Mouse (Mus musculus) hindbrain, embryonic 14.5 days (tissue): ENCODE results near the gene Gm28551. TPM values are rescaled to one million over a fixed set of nuclear protein-coding genes. Genes with fewer than 3 reads are reported as not detected.
"Not testable (repeated sequence)": the region's sequence is repeated elsewhere in the genome, so short reads cannot be mapped to it uniquely, and the experiment has no call there.

Source experiments
- ATAC-seq: fragments of 200-750 bp; cut with Nextera tagmentation; 2 replicates; pipeline ENCODE4 v1.8.0; 2017; ENCODE audit warnings: moderate number of reproducible peaks, mild to moderate bottlenecking, moderate TSS enrichment, moderate library complexity; ENCODE audit not compliant: low FRiP score
- DNase-seq: peaks from one replicate; pipeline ENCODE4 v3.0.0-alpha.2; 2015; ENCODE audit warnings: low spot score
- H3K27ac ChIP-seq: fragments of 300-500 bp; sonication (generic); 2 replicates; pipeline ENCODE4 v1.5.1; 2014; ENCODE audit warnings: mild to moderate bottlenecking, moderate library complexity
- H3K27me3 ChIP-seq: fragments of 300-500 bp; sonication (generic); 2 replicates; pipeline ENCODE4 v1.6.1; 2014; ENCODE audit warnings: mild to moderate bottlenecking, low read length, mixed read lengths; ENCODE audit not compliant: control insufficient read depth, insufficient read depth
- H3K36me3 ChIP-seq: fragments of 300-500 bp; sonication (generic); replicated peaks from 2 replicates; pipeline ENCODE4 v1.6.1; 2014; ENCODE audit not compliant: control insufficient read depth, insufficient read depth
- H3K4me1 ChIP-seq: fragments of 300-500 bp; sonication (generic); replicated peaks from 2 replicates; pipeline ENCODE4 v1.6.1; 2014; ENCODE audit warnings: antibody characterized with exemption, low read length, mixed read lengths; ENCODE audit not compliant: control insufficient read depth, insufficient read depth
- H3K4me2 ChIP-seq: fragments of 300-500 bp; sonication (generic); replicated peaks from 2 replicates; pipeline ENCODE4 v1.6.1; 2014; ENCODE audit warnings: mild to moderate bottlenecking, moderate library complexity
- H3K4me3 ChIP-seq: fragments of 300-500 bp; sonication (generic); replicated peaks from 2 replicates; pipeline ENCODE4 v1.5.1; 2014; ENCODE audit warnings: mild to moderate bottlenecking, low read length
- H3K9ac ChIP-seq: fragments of 300-500 bp; sonication (generic); 2 replicates; pipeline ENCODE4 v1.6.1; 2014
- H3K9me3 ChIP-seq: fragments of 300-500 bp; sonication (generic); 2 replicates; pipeline ENCODE4 v1.6.1; 2016; ENCODE audit warnings: low read length; ENCODE audit not compliant: control insufficient read depth
- WGBS: fragments of 180-500 bp; shearing (Covaris S2); extraction: QIAGEN DNeasy Blood & Tissue Kit; methylation state at CpG from one replicate; pipeline ENCODE4 v1.1.7; 2014; 5-methylcytosine and 5-hydroxymethylcytosine counted together
- polyA plus RNA-seq: library from polyadenylated mRNA; unstranded; fragments of >200 nt; fragmentation: Nextera tagmentation; extraction: Ambion mirVana; gene quantifications from 2 replicates; pipeline ENCODE4 v1.2.1, GENCODE M21; 2014

The Gm28551 gene
- 2.7 and 2.9 TPM in 2 replicates for polyA plus RNA-seq

DNA sequence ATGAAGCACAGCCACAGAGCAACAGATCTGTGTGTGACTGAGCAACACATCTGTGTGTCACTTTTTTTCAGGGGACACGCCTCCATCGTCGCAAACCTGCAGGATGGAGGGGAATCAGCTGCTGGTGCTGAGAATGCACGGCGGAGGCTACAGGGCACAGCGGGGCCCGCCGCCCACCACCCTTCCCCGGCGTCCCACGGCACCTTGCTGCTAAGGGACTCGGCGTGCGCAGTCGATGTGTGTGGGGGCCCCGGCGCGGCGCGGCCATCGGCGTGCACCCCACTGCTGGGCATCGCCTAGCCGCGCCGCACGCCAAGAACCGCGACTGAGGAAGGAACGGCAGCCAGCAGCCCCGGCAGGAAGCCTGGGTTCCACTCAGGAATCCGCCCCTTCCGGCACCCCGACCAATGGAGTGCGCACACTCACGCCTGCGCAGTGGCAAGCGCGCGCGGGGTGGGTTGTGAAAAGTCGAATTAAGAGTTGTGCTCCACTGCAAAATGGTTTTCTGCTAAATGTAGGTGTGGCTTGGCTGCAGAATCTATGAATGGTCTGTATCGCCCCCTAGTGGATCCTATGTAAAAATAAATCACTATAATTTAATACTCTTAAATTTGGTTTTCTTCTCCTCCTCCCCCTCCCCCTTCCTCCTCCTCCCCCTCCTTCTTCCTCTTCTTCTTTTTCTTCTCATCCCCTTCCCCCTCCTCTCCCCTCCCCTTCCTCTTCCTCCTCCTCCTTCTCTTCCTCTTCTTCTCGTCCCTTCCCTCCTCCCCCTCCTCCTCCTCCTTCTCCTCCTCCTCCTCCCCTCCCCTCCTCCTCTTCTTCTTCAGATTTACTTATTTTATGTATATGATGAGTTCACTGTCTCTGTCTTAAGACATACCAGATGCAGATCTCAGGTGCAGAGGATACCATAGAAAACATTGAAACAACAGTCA, at the start of gene Gm28551, which contains the start of the genes Asdurf and Asnsd1:
Gene Gm28551 (minus strand): TSS at position 341 of the 935 bp plus-strand sequence.
Gene Asdurf (minus strand): TSS at position 293 of the 935 bp plus-strand sequence.
Gene Asnsd1 (minus strand): TSS at position 426 of the 935 bp plus-strand sequence.
- Histone ChIP-seq H3K4me1 (peaks cover 9% of the 10 kb centered on the region), H3K27me3 (no peaks in the 10 kb centered on the region), H3K9me3 (no peaks in the 10 kb centered on the region), H3K36me3 (peaks cover 21% of the 10 kb centered on the region), H3K4me3 (peak within 1 kb of the TSS; percentile 85), H3K9ac (peak within 1 kb of the TSS; percentile 95), H3K4me2 (peak within 1 kb of the TSS; percentile 56), H3K27ac (peak within 1 kb of the TSS; percentile 87)
- ATAC-seq (peak; percentile 100), DNase-seq (peak; percentile 98)
- WGBS: under 1% methylated on average over 44 of the region's 44 CpGs

DNA sequence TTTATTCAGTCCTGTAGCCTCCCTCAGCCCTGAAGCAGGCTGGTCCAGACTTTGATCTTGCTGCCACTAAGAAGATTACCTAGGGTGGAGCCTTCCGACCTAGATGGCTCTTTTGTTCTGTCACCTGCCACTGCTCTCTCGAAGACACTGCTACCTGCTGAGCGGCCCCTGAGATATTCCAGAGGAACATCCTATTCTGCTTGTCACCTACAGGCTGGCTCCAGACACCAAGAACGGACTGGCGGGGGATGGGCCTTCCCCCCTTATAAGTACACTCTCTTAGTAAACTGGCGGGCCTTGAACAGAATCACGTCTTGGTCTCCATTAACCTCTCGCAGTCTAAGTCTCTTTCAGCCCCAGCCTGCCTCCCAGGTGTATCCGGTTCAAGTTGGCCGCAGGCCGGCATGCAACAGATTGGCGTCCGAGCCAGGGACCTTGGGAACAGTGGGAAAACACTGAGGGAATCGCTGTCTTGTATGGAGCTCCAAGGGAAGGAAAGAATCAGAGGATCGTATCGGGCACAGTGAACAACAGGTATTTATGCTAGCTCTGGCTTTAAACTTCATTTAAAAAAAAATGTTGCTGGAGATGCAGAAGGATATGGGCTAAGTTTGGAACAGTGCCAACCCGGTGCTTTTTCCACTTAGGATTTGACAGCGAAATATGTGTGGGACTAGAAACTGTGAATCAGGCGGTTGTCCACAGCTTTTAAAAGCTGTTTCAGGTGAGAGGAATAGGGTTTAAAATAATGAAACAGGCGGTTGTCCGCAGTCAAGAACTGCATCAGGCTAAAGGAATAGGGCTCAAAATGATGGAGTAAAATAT, 41.7 kb upstream of the Gm28551 start:
- not testable (repeated sequence) for H3K27me3 ChIP-seq, H3K4me1 ChIP-seq, H3K36me3 ChIP-seq, H3K9ac ChIP-seq, H3K9me3 ChIP-seq, DNase-seq, H3K4me3 ChIP-seq, H3K27ac ChIP-seq, ATAC-seq
- H3K4me2 ChIP-seq: peak overlapping the region; percentile 17; the same call in 1 of the 2 replicates
- 44% methylated on average over 21 of the region's 21 CpGs for WGBS

DNA sequence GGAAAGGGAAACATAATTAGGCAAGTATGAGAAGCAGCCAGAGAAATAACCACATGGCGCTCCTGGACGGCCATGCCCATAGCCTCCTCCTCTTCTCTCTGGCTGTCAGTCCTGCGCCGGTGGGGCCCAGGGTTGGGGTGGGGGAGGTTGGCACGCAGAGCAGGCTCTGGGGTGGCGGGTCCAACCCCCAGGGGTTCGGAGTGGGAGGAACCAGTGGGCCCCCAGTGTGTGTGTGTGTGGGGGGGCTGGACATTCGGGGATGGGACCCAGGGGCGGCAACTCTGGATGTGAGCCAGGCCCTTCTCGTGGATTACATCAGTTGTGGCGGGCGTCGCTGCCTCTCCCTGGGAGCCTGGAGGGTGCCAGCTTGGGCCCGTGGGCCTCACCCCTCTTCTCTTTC, 36.3 kb upstream of the Gm28551 start:
- H3K4me3 ChIP-seq: no peak overlapping the region
- peak; percentile 37; the same call in 1 of the 2 replicates for ATAC-seq
- H3K36me3 ChIP-seq: no peaks in the 10 kb centered on the region
- no peak for DNase-seq
- no peak overlapping the region for H3K27ac ChIP-seq
- H3K4me1 ChIP-seq: no peaks in the 10 kb centered on the region
- H3K9me3 ChIP-seq: no peaks in the 10 kb centered on the region
- no peak overlapping the region for H3K4me2 ChIP-seq
- 95% methylated on average over 11 of the region's 14 CpGs for WGBS
- no peaks in the 10 kb centered on the region for H3K27me3 ChIP-seq
- H3K9ac ChIP-seq: no peak overlapping the region

DNA sequence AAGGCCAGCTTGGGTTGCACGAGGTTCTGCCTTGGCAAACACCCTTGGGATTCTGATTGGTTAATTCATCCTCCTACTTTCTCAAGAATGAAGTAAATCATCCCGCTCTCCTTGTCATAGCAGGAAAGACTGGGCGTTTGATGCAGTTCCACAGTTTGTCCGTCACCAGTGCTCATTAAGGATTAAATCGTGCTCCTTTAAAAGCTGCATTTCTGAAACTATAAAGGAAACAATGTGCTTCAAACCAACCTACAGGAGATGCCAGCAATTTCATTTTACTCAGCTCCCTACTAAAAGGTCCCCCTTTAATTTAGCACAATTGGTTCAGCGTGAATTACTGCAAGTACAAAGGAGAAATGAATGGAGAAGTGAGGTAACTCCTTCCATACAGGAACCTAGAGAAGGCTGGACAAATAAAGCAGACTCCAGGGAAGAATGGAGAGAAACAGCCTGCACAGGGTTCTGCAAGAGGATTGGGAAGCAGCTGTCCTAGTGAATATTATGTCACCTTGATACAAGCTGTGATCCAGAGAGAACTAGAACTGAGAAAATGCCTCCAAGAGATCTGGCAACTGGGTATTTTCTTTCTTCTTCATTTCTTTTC, 31.7 kb upstream of the Gm28551 start:
- no peak for ATAC-seq
- no peaks in the 10 kb centered on the region for H3K36me3 ChIP-seq

DNA sequence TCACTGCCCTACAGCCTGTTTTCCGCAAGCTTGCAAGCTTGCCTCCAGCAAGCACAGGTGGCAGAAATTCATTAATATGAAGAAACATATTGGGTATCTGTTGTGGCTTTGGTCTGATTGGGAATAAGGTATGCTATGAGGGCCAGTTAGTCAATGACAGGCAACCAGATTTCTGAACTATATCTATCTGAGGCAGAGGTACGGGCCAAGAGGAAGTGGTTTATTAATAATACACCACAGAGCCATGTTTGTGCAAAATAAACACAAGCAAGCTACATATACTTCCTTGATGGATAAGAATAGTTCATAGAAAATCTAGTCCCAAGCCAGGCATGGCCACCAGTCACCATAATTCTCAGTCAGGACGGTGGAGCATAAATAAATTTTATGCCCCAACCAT, 25.3 kb upstream of the Gm28551 start:
- H3K36me3 ChIP-seq: no peaks in the 10 kb centered on the region
- H3K4me2 ChIP-seq: no peak overlapping the region
- no peaks in the 10 kb centered on the region for H3K9me3 ChIP-seq
- no peak overlapping the region for H3K4me3 ChIP-seq
- WGBS: 78% methylated on average over 3 of the region's 3 CpGs
- no peaks in the 10 kb centered on the region for H3K27me3 ChIP-seq
- ATAC-seq (no peak), DNase-seq (no peak)
- no peak overlapping the region for H3K27ac ChIP-seq
- H3K9ac ChIP-seq: no peak overlapping the region
- H3K4me1 ChIP-seq: no peaks in the 10 kb centered on the region

More for the DNA sequence above, 31.7 kb upstream of the Gm28551 start:
- no peak overlapping the region for H3K4me2 ChIP-seq
- no peak overlapping the region for H3K4me3 ChIP-seq
- no peak for DNase-seq
- H3K9ac ChIP-seq: no peak overlapping the region
- H3K9me3 ChIP-seq: no peaks in the 10 kb centered on the region
- H3K4me1 ChIP-seq: no peaks in the 10 kb centered on the region
- H3K27ac ChIP-seq: no peak overlapping the region
- no peaks in the 10 kb centered on the region for H3K27me3 ChIP-seq
- 82% methylated on average over 6 of the region's 6 CpGs for WGBS

DNA sequence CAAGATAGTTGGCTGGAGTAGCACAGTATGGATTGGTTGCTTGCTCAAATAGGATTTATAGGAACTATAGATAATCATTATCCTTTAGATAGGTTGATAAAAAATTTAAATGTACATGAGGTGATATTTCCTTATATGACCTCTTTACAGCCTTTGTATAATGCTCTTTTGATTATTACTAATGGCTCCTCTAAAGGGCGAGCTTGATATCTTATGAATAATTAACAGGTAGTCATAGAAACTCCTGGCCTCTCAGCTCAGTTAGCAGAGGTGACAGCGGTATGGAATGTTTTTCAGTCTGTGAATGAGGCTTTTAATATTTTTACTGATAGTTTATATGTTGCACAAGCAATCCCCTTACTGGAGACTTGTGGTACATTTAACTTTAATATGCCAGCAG, 23.5 kb upstream of the Gm28551 start:
- not testable (repeated sequence) for H3K4me3 ChIP-seq, H3K27ac ChIP-seq, H3K27me3 ChIP-seq, H3K9me3 ChIP-seq, H3K9ac ChIP-seq, H3K4me2 ChIP-seq, H3K4me1 ChIP-seq, H3K36me3 ChIP-seq, DNase-seq, ATAC-seq
- 83% methylated on average over 2 of the region's 2 CpGs for WGBS

DNA sequence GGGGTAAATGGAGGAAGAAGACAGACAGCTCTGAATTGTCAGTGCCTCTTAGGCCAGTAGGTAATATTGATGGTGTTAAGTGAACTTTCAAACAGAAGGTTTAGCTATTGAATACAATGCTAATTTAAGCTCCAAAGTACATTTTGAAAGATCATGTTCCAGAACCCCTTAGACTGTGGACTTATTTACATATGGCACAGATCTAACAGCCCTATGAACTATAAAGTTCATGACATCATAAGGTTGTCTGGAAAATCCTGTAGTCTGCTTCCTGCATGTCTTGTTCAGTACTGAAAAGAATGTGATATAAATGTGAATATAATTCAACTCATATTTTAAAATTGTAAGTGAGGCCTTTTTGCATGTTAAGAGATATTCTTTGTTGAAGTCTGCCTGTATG, 6.5 kb upstream of the Gm28551 start:
- H3K27ac ChIP-seq: no peak overlapping the region
- no peaks in the 10 kb centered on the region for H3K9me3 ChIP-seq
- no peaks in the 10 kb centered on the region for H3K27me3 ChIP-seq
- H3K36me3 ChIP-seq: no peaks in the 10 kb centered on the region
- H3K9ac ChIP-seq: no peak overlapping the region
- H3K4me3 ChIP-seq: no peak overlapping the region
- H3K4me1 ChIP-seq: no peaks in the 10 kb centered on the region
- no peak overlapping the region for H3K4me2 ChIP-seq
- DNase-seq (no peak), ATAC-seq (no peak)

DNA sequence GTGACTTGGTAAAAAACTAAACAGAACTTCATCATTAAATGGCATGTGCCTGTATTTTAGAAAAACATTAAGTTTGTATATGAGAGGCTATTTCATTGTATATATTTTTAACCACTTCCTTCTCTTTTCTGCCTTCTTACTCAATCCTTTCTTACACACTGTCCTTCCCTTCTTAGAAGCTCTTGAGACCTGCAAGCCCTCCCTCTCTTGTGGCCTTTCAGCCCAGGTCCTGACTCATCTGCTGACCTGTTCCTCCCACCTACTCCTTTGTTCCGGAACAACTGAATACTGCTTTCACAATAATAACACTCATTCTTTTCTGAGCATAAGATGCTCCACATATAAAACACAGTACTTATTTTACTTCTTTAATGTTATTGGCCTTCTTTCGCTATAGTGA, 11.4 kb downstream of the Gm28551 start:
- Histone ChIP-seq H3K4me2 (no peak overlapping the region), H3K4me3 (no peak overlapping the region), H3K9me3 (peaks cover 21% of the 10 kb centered on the region), H3K27me3 (no peaks in the 10 kb centered on the region), H3K9ac (no peak overlapping the region), H3K27ac (no peak overlapping the region), H3K4me1 (no peaks in the 10 kb centered on the region), H3K36me3 (peaks cover 52% of the 10 kb centered on the region)
- DNase-seq (no peak), ATAC-seq (no peak)
- WGBS: 91% methylated on average over 2 of the region's 2 CpGs

DNA sequence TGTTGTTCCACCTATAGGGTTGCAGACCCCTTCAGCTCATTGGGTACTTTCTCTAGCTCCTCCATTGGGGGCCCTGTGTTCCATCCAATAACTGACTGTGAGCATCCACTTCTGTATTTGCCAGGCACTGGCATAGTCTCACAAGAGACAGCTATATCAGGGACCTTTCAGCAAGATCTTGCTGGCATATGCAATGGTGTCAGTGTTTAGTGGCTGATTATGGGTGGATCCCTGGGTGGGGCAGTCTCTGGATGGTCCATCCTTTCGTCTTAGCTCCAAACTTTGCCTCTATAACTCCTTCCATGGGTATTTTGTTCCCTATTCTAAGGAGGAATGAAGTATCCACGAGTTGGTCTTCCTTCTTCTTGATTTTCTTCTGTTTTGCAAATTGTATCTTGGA, 15.1 kb downstream of the Gm28551 start:
- 58% methylated on average over 2 of the region's 2 CpGs for WGBS
- DNase-seq, H3K9ac ChIP-seq, H3K27ac ChIP-seq, ATAC-seq, H3K4me3 ChIP-seq, H3K4me2 ChIP-seq, H3K4me1 ChIP-seq, H3K27me3 ChIP-seq: not testable (repeated sequence)
- Histone ChIP-seq H3K9me3 (peaks cover 21% of the 10 kb centered on the region), H3K36me3 (peaks cover 23% of the 10 kb centered on the region)
